Mouse (Mus musculus) heart, embryonic 14.5 days (tissue): ENCODE measurements around the gene Bzw1. TPM values are rescaled to one million over a fixed set of nuclear protein-coding genes. Genes with fewer than 3 reads are reported as not detected.

Experiments
- ATAC-seq: fragments of 200-750 bp; cut with Nextera tagmentation; 2 replicates; pipeline ENCODE4 v1.8.0; 2017; ENCODE audit warnings: low read depth, moderate TSS enrichment; ENCODE audit not compliant: insufficient number of reproducible peaks, insufficient read depth, low FRiP score
- H3K27ac ChIP-seq, 2 experiments: fragments of 200-500 bp in 1 of 2; fragments of 300-500 bp in 1 of 2; sonication (generic) in 1 of 2; replicated peaks in 1 of 2; 2 replicates each; pipeline ENCODE4 v1.5.1; 2012 to 2014; ENCODE audit warnings: low read depth in 2 of 2, low read length in 2 of 2, control low read depth in 1 of 2, mild to moderate bottlenecking in 1 of 2, mixed read lengths in 1 of 2; ENCODE audit not compliant: control insufficient read depth in 1 of 2, insufficient read depth in 1 of 2
- H3K27me3 ChIP-seq: fragments of 300-500 bp; sonication (generic); 2 replicates; pipeline ENCODE4 v1.6.1; 2014; ENCODE audit warnings: mild to moderate bottlenecking, low read length, control low read depth; ENCODE audit not compliant: control insufficient read depth, insufficient read depth
- H3K36me3 ChIP-seq: fragments of 300-500 bp; sonication (generic); 2 replicates; pipeline ENCODE4 v1.6.1; 2014; ENCODE audit warnings: mild to moderate bottlenecking, control low read depth, low read length, mixed read lengths; ENCODE audit not compliant: control insufficient read depth, insufficient read depth
- H3K4me1 ChIP-seq, 2 experiments: fragments of 200-500 bp in 1 of 2; fragments of 300-500 bp in 1 of 2; sonication (generic) in 1 of 2; 2 replicates each; pipeline ENCODE4 v1.6.1; 2012 to 2014; ENCODE audit warnings: low read length in 2 of 2, control low read depth in 1 of 2, mixed read lengths in 1 of 2; ENCODE audit not compliant: control insufficient read depth in 2 of 2, insufficient read depth in 2 of 2
- H3K4me2 ChIP-seq: fragments of 300-500 bp; sonication (generic); 2 replicates; pipeline ENCODE4 v1.6.1; 2014; ENCODE audit warnings: mild to moderate bottlenecking, low read length
- H3K4me3 ChIP-seq, 2 experiments: fragments of 200-500 bp in 1 of 2; fragments of 300-500 bp in 1 of 2; sonication (generic) in 1 of 2; 2 replicates each; pipeline ENCODE4 v1.5.1; 2012 to 2014; ENCODE audit warnings: low read length in 2 of 2, mild to moderate bottlenecking in 2 of 2, control low read depth in 1 of 2, low read depth in 1 of 2, moderate library complexity in 1 of 2; ENCODE audit not compliant: control insufficient read depth in 1 of 2, insufficient read depth in 1 of 2
- H3K9ac ChIP-seq: fragments of 300-500 bp; sonication (generic); 2 replicates; pipeline ENCODE4 v1.6.1; 2014; ENCODE audit warnings: mild to moderate bottlenecking, low read length
- H3K9me3 ChIP-seq: fragments of 300-500 bp; sonication (generic); 2 replicates; pipeline ENCODE4 v1.6.1; 2016; ENCODE audit warnings: low read length, control low read depth; ENCODE audit not compliant: control insufficient read depth
- WGBS: fragments of 180-500 bp; shearing (Covaris S2); extraction: QIAGEN DNeasy Blood & Tissue Kit; methylation state at CpG from one replicate; pipeline ENCODE4 v1.1.7; 2014; 5-methylcytosine and 5-hydroxymethylcytosine counted together
- polyA plus RNA-seq: library from polyadenylated mRNA; unstranded; fragments of >200 nt; fragmentation: Nextera tagmentation; extraction: Ambion mirVana; gene quantifications from 2 replicates; pipeline ENCODE4 v1.2.1, GENCODE M21; 2014

Bzw1 gene
- polyA plus RNA-seq, 1 experiment from 2014 or later, result 214 TPM

- Histone ChIP-seq H3K9me3 (no peaks in the 10 kb centered on the region), H3K27me3 (no peaks in the 10 kb centered on the region), H3K9ac (no peak overlapping the region), H3K4me2 (no peak overlapping the region), H3K4me1 (no peaks in the 10 kb centered on the region), H3K36me3 (peaks cover 92% of the 10 kb centered on the region), H3K4me3 (no peak overlapping the region), H3K27ac (no peak overlapping the region)
- 89% methylated on average over 6 of the region's 6 CpGs for WGBS
- ATAC-seq, result no peak
Observed at GRCm38 (mm10) chr1:58401396-58401795, 8.7 kb downstream of the Bzw1 start.

GRCm38 (mm10) chr1:58403745-58404144 lies 11.0 kb downstream of the Bzw1 start:
- Histone ChIP-seq H3K9me3 (no peaks in the 10 kb centered on the region), H3K4me3 (no peak overlapping the region), H3K27ac (no peak overlapping the region), H3K4me1 (no peaks in the 10 kb centered on the region), H3K27me3 (no peaks in the 10 kb centered on the region), H3K36me3 (peaks cover 85% of the 10 kb centered on the region), H3K4me2 (no peak overlapping the region), H3K9ac (no peak overlapping the region)
- 92% methylated on average over 5 of the region's 5 CpGs for WGBS
- no peak for ATAC-seq

GRCm38 (mm10) chr1:58407321-58407720 lies 14.6 kb downstream of the Bzw1 start:
- ATAC-seq, result no peak
- H3K4me1 ChIP-seq, result no peaks in the 10 kb centered on the region
- peaks cover 76% of the 10 kb centered on the region for H3K36me3 ChIP-seq
- H3K9ac ChIP-seq, result no peak overlapping the region
- H3K9me3 ChIP-seq, result no peaks in the 10 kb centered on the region
- no peak overlapping the region for H3K27ac ChIP-seq
- no peak overlapping the region for H3K4me2 ChIP-seq
- H3K4me3 ChIP-seq, result no peak overlapping the region
- H3K27me3 ChIP-seq, result no peaks in the 10 kb centered on the region
- WGBS, result 94% methylated on average over 7 of the region's 7 CpGs

- WGBS, result 85% methylated on average over 6 of the region's 6 CpGs
Observed at GRCm38 (mm10) chr1:58408141-58408540, 15.4 kb downstream of the Bzw1 start.

GRCm38 (mm10) chr1:58409553-58410197 lies 17.0 kb downstream of the Bzw1 start:
- no peak overlapping the region for H3K4me3 ChIP-seq
- no peak overlapping the region for H3K27ac ChIP-seq
- no peak overlapping the region for H3K4me2 ChIP-seq
- no peak for ATAC-seq
- whole genome bisulfite sequencing, result 78% methylated on average over 5 of the region's 5 CpGs
- no peaks in the 10 kb centered on the region for H3K4me1 ChIP-seq
- H3K9ac ChIP-seq, result no peak overlapping the region
- no peaks in the 10 kb centered on the region for H3K9me3 ChIP-seq
- H3K36me3 ChIP-seq, result peaks cover 76% of the 10 kb centered on the region
- H3K27me3 ChIP-seq, result no peaks in the 10 kb centered on the region

More at GRCm38 (mm10) chr1:58408141-58408540, 15.4 kb downstream of the Bzw1 start:
- ATAC-seq, result no peak
- Histone ChIP-seq H3K36me3 (peaks cover 76% of the 10 kb centered on the region), H3K27ac (no peak overlapping the region), H3K4me2 (no peak overlapping the region), H3K9me3 (no peaks in the 10 kb centered on the region), H3K4me1 (no peaks in the 10 kb centered on the region), H3K4me3 (no peak overlapping the region), H3K9ac (no peak overlapping the region), H3K27me3 (no peaks in the 10 kb centered on the region)

- H3K27me3 ChIP-seq, result no peaks in the 10 kb centered on the region
- H3K36me3 ChIP-seq, result peaks cover 79% of the 10 kb centered on the region
- no peak for ATAC-seq
- no peak overlapping the region for H3K4me3 ChIP-seq
- no peak overlapping the region for H3K9ac ChIP-seq
- no peak overlapping the region for H3K27ac ChIP-seq
- 85% methylated on average over 3 of the region's 3 CpGs for WGBS
- H3K4me1 ChIP-seq, result no peaks in the 10 kb centered on the region
- H3K9me3 ChIP-seq, result no peaks in the 10 kb centered on the region
- no peak overlapping the region for H3K4me2 ChIP-seq
Observed at GRCm38 (mm10) chr1:58410198-58410588, 17.5 kb downstream of the Bzw1 start.

GRCm38 (mm10) chr1:58410776-58411175 lies 18.1 kb downstream of the Bzw1 start:
- H3K4me3 ChIP-seq, result no peak overlapping the region
- H3K27ac ChIP-seq, result no peak overlapping the region
- WGBS, result 88% methylated on average over 7 of the region's 7 CpGs
- H3K9ac ChIP-seq, result no peak overlapping the region
- H3K9me3 ChIP-seq, result no peaks in the 10 kb centered on the region
- H3K27me3 ChIP-seq, result no peaks in the 10 kb centered on the region
- no peak for ATAC-seq
- H3K4me1 ChIP-seq, result no peaks in the 10 kb centered on the region
- H3K36me3 ChIP-seq, result peaks cover 81% of the 10 kb centered on the region
- H3K4me2 ChIP-seq, result no peak overlapping the region

- Histone ChIP-seq H3K4me3 (no peak overlapping the region), H3K27me3 (no peaks in the 10 kb centered on the region), H3K4me1 (no peaks in the 10 kb centered on the region; a peak in 1 of 4 replicates), H3K36me3 (peaks cover 97% of the 10 kb centered on the region), H3K9ac (no peak overlapping the region), H3K27ac (no peak overlapping the region), H3K4me2 (no peak overlapping the region), H3K9me3 (no peaks in the 10 kb centered on the region)
- WGBS, result 32% methylated on average over 1 of the region's 1 CpGs
- ATAC-seq, result no peak
Observed at GRCm38 (mm10) chr1:58415442-58415841, 22.7 kb downstream of the Bzw1 start.
